Mouse (Mus musculus): Measurements from ENCODE around the gene Syk.

The Syk gene

GRCm38 (mm10) chr13:52569194-52569769, 13.7 kb upstream of the Syk start:
- DNase-seq, result peak; percentile 55

GRCm38 (mm10) chr13:52570276-52570675, 12.7 kb upstream of the Syk start:
- peak; percentile 63 for DNase-seq

GRCm38 (mm10) chr13:52571591-52572384, 11.2 kb upstream of the Syk start:
- peak; percentile 93 for DNase-seq

- peak; percentile 97 for DNase-seq
These were observed 10.2 kb upstream of the Syk start for GRCm38 (mm10) chr13:52572451-52573446.

GRCm38 (mm10) chr13:52574311-52574710, 8.7 kb upstream of the Syk start:
- DNase-seq, result no peak

- DNase-seq, result peak; percentile 95
These were observed 7.5 kb upstream of the Syk start for GRCm38 (mm10) chr13:52575483-52575882.

- DNase-seq, result no peak
These were observed 6.9 kb upstream of the Syk start for GRCm38 (mm10) chr13:52576021-52576614.

GRCm38 (mm10) chr13:52576841-52577240, 6.1 kb upstream of the Syk start:
- DNase-seq, result no peak

- no peak for DNase-seq
These were observed 5.5 kb upstream of the Syk start for GRCm38 (mm10) chr13:52577326-52577920.

- DNase-seq, result peak; percentile 94
These were observed 5.0 kb upstream of the Syk start for GRCm38 (mm10) chr13:52577939-52578338.

GRCm38 (mm10) chr13:52578776-52579175, 4.2 kb upstream of the Syk start:
- DNase-seq, result peak; percentile 93

GRCm38 (mm10) chr13:52582506-52582877, 481 bp upstream of the Syk start:
- DNase-seq, result no peak

- DNase-seq, result peak; percentile 55
These were observed 1.1 kb downstream of the Syk start for GRCm38 (mm10) chr13:52583943-52584562.

GRCm38 (mm10) chr13:52584654-52585455, 1.9 kb downstream of the Syk start:
- DNase-seq, result peak; percentile 96

GRCm38 (mm10) chr13:52587761-52588160, 4.8 kb downstream of the Syk start:
- DNase-seq, result peak; percentile 96

- DNase-seq, result peak; percentile 66
These were observed 6.1 kb downstream of the Syk start for GRCm38 (mm10) chr13:52589043-52589442.

GRCm38 (mm10) chr13:52591831-52592230, 8.9 kb downstream of the Syk start:
- no peak for DNase-seq

GRCm38 (mm10) chr13:52596692-52597091, 13.7 kb downstream of the Syk start:
- DNase-seq, result peak; percentile 90

- no peak for DNase-seq
These were observed 14.2 kb downstream of the Syk start for GRCm38 (mm10) chr13:52597092-52597678.

GRCm38 (mm10) chr13:52598233-52598632, 15.3 kb downstream of the Syk start:
- DNase-seq, result no peak

Data from heart, adult 11 months (tissue).